Mouse (Mus musculus): ENCODE data around the gene Nsdhl. TPM values are rescaled to one million over a fixed set of nuclear protein-coding genes. Genes with fewer than 3 reads are reported as not detected.

The Nsdhl gene
- total RNA-seq, 4 experiments from 2014 or later = 4.0 to 5.7 (median 4.2) TPM

GRCm38 (mm10) chrX:73003110-73003509 lies 84.8 kb downstream of the Nsdhl start:
- DNase-seq (ENCODE audit: low spot score) = no peak

GRCm38 (mm10) chrX:73005678-73006077 lies 87.3 kb downstream of the Nsdhl start:
- DNase-seq (ENCODE audit: low spot score) = no peak

- peak; percentile 95 for DNase-seq (ENCODE audit: low spot score)
These were observed 89.5 kb downstream of the Nsdhl start for GRCm38 (mm10) chrX:73007597-73008479.

Small RNAs within 50 kb of the gene (microRNA-seq; reads per million reads assigned to microRNA genes)
- not detected for gene Mir2137

Other genes starting within 250 kb of the Nsdhl start
- under 1 TPM in 1 of 4 experiments, not detected in 3; 0.14 TPM for gene Gabrq, start 93.4 kb upstream of the Nsdhl start, total RNA-seq (2022)
- gene Cetn2, start 146 bp upstream of the Nsdhl start, total RNA-seq (2022) = 10 to 100 TPM; 27.2 to 31.6 (median 29.3) TPM
- gene Zfp185, start 68.8 kb downstream of the Nsdhl start, total RNA-seq (2022) = 1 to 10 TPM in 2 of 4 experiments, under 1 TPM in 2; 0.63 to 1.7 (median 1.0) TPM
- not detected for gene Pnma5, start 118.5 kb downstream of the Nsdhl start, total RNA-seq (2022)
- gene Pnma3, start 146.2 kb downstream of the Nsdhl start, total RNA-seq (2022) = not detected
- gene Xlr4a, start 163.9 kb downstream of the Nsdhl start, total RNA-seq (2022) = 1 to 10 TPM in 2 of 4 experiments, under 1 TPM in 2; 0.27 to 2.9 (median 1.7) TPM
- gene Xlr3a, start 178.5 kb downstream of the Nsdhl start, total RNA-seq (2022) = 1 to 10 TPM in 1 of 4 experiments, under 1 TPM in 2, not detected in 1; 0.25 to 2.1 (median 0.86) TPM
- gene Gm14685, start 198.5 kb downstream of the Nsdhl start, total RNA-seq (2022) = not detected
- gene Xlr5b, start 230.2 kb downstream of the Nsdhl start, total RNA-seq (2022) = not detected
- gene DXBay18, start 230.9 kb downstream of the Nsdhl start, total RNA-seq (2022) = not detected